Mouse (Mus musculus) C2C12 (cell line): ENCODE data around the gene Nup133. TPM values are rescaled to one million over a fixed set of nuclear protein-coding genes. Genes with fewer than 3 reads are reported as not detected.

Experiments
- H3K27me3 ChIP-seq: one replicate; pipeline ENCODE4 v1.6.1; 2011; ENCODE audit not compliant: control insufficient read depth, insufficient read depth, insufficient read length
- H3K36me3 ChIP-seq: one replicate; pipeline ENCODE4 v1.6.1; 2011; ENCODE audit not compliant: control insufficient read depth, insufficient read depth
- H3K4me3 ChIP-seq: one replicate; pipeline ENCODE4 v1.5.1; 2011; ENCODE audit warnings: mild to moderate bottlenecking, control low read depth; ENCODE audit not compliant: poor library complexity, insufficient read depth, severe bottlenecking
- H3K79me2 ChIP-seq: one replicate; pipeline ENCODE4 v1.6.1; 2011; ENCODE audit not compliant: control insufficient read depth, insufficient read depth
- H3K79me3 ChIP-seq: one replicate; pipeline ENCODE4 v1.6.1; 2011; ENCODE audit warnings: low read depth, control low read depth
- H3ac ChIP-seq: one replicate; pipeline ENCODE3; 2011; ENCODE audit warnings: low read depth; ENCODE audit not compliant: control insufficient read depth, insufficient read length
- CEBPB ChIP-seq: IDR thresholded peaks from one replicate; pipeline ENCODE4 v1.6.1; 2011; ENCODE audit warnings: low read depth, mild to moderate bottlenecking, control low read depth, moderate library complexity
- CTCF ChIP-seq: IDR thresholded peaks from one replicate; pipeline ENCODE4 v1.5.1; 2011; ENCODE audit not compliant: control insufficient read depth, insufficient read depth, insufficient read length
- FOSL1 ChIP-seq: IDR thresholded peaks from one replicate; pipeline ENCODE4 v1.8.0; 2011; ENCODE audit warnings: mild to moderate bottlenecking, low read length; ENCODE audit not compliant: poor library complexity, insufficient read depth, severe bottlenecking
- MAX ChIP-seq: IDR thresholded peaks from one replicate; pipeline ENCODE4 v1.6.1; 2011; ENCODE audit warnings: mild to moderate bottlenecking, control low read depth
- MYOD1 ChIP-seq: IDR thresholded peaks from one replicate; pipeline ENCODE4 v1.6.1; 2011; ENCODE audit warnings: low read depth; ENCODE audit not compliant: control insufficient read depth, insufficient read length
- MYOG ChIP-seq: IDR thresholded peaks from one replicate; pipeline ENCODE4 v1.6.1; 2011; ENCODE audit not compliant: control insufficient read depth, insufficient read length; ENCODE audit errors: extremely low read depth
- USF1 ChIP-seq: IDR thresholded peaks from one replicate; pipeline ENCODE4 v1.6.1; 2011; ENCODE audit warnings: low read depth, mild to moderate bottlenecking, control low read depth, moderate library complexity
- polyA plus RNA-seq: library from polyadenylated mRNA; unstranded; fragments of >200 nt; fragmentation: generic; extraction: Trizol; gene quantifications from one replicate; pipeline ENCODE4 v1.2.1, GENCODE M21; 2012; ENCODE audit warnings: missing spikeins

Gene Nup133
- polyA plus RNA-seq, 1 experiment: 19.7 TPM

GRCm38 (mm10) chr8:123895230-123895629, 53.8 kb downstream of the Nup133 start:
- H3ac ChIP-seq: no peak overlapping the region
- peaks cover 21% of the 10 kb centered on the region for H3K27me3 ChIP-seq
- no peak for TF ChIP-seq USF1
- TF ChIP-seq CTCF: no peak
- peak; percentile 15 for TF ChIP-seq MYOD1
- no peaks in the 10 kb centered on the region for H3K79me2 ChIP-seq
- H3K79me3 ChIP-seq: no peaks in the 10 kb centered on the region
- no peak overlapping the region for H3K4me3 ChIP-seq
- H3K36me3 ChIP-seq: peaks cover 2% of the 10 kb centered on the region

- no peak for TF ChIP-seq MYOG
- no peak for TF ChIP-seq MAX
- no peak for TF ChIP-seq CTCF
- TF ChIP-seq MYOD1: no peak
- TF ChIP-seq CEBPB: no peak
- no peak for TF ChIP-seq USF1
- no peak for TF ChIP-seq FOSL1
- Histone ChIP-seq H3K27me3 (peaks cover 21% of the 10 kb centered on the region), H3K4me3 (no peak within 1 kb of the TSS)
These were observed 54.5 kb downstream of the Nup133 start, which contains the start of gene Acta1 for GRCm38 (mm10) chr8:123894502-123895097. Acta1 (minus strand) TSS chr8:123894751.

GRCm38 (mm10) chr8:123893413-123893812, 55.7 kb downstream of the Nup133 start:
- H3K27me3 ChIP-seq: peaks cover 21% of the 10 kb centered on the region
- no peaks in the 10 kb centered on the region for H3K79me2 ChIP-seq
- H3K4me3 ChIP-seq: no peak overlapping the region
- TF ChIP-seq USF1: no peak
- no peak for TF ChIP-seq CTCF
- H3K36me3 ChIP-seq: no peaks in the 10 kb centered on the region
- no peaks in the 10 kb centered on the region for H3K79me3 ChIP-seq
- H3ac ChIP-seq: no peak overlapping the region

More at GRCm38 (mm10) chr8:123894502-123895097, 54.5 kb downstream of the Nup133 start, which contains the start of gene Acta1:
- Histone ChIP-seq H3ac (no peak within 1 kb of the TSS), H3K36me3 (no peaks in the 10 kb centered on the region), H3K79me3 (no peaks in the 10 kb centered on the region), H3K79me2 (no peaks in the 10 kb centered on the region)

- no peaks in the 10 kb centered on the region for H3K36me3 ChIP-seq
- no peaks in the 10 kb centered on the region for H3K79me2 ChIP-seq
- H3K4me3 ChIP-seq: no peak overlapping the region
- no peaks in the 10 kb centered on the region for H3K79me3 ChIP-seq
- TF ChIP-seq USF1 (no peak), FOSL1 (no peak), MAX (no peak), MYOG (no peak), CTCF (no peak), MYOD1 (no peak), CEBPB (no peak)
- H3K27me3 ChIP-seq: peaks cover 21% of the 10 kb centered on the region
- no peak overlapping the region for H3ac ChIP-seq
These were observed 56.4 kb downstream of the Nup133 start for GRCm38 (mm10) chr8:123892586-123893155.

- H3K4me3 ChIP-seq: no peak overlapping the region
- no peak for TF ChIP-seq MYOD1
- no peak for TF ChIP-seq USF1
- no peaks in the 10 kb centered on the region for H3K79me3 ChIP-seq
- no peaks in the 10 kb centered on the region for H3K36me3 ChIP-seq
- no peak overlapping the region for H3ac ChIP-seq
- H3K27me3 ChIP-seq: peaks cover 21% of the 10 kb centered on the region
- no peaks in the 10 kb centered on the region for H3K79me2 ChIP-seq
These were observed 57.0 kb downstream of the Nup133 start for GRCm38 (mm10) chr8:123891883-123892585.

GRCm38 (mm10) chr8:123891271-123891670, 57.8 kb downstream of the Nup133 start:
- Histone ChIP-seq H3K79me2 (no peaks in the 10 kb centered on the region), H3ac (no peak overlapping the region), H3K4me3 (no peak overlapping the region), H3K36me3 (no peaks in the 10 kb centered on the region), H3K79me3 (no peaks in the 10 kb centered on the region), H3K27me3 (peaks cover 21% of the 10 kb centered on the region)
- TF ChIP-seq CEBPB (no peak), FOSL1 (no peak)
